Mouse (Mus musculus): ENCODE results near the gene Zfp943.
A peak's percentile ranks its signal among the peaks of the same experiment; 100 is the strongest.

Zfp943 gene

GRCm38 (mm10) chr17:21962107-21962907 lies at the start of gene Zfp943, which contains the start of gene Zfp942:
TSS of gene Zfp943 (plus strand) at chr17:21962552.
TSS of gene Zfp942 (minus strand) at chr17:21962464.
- DNase-seq (ENCODE audit: low read depth, low spot score) = peak; percentile 84

- DNase-seq (ENCODE audit: low read depth, low spot score) = peak; percentile 5
These were observed 950 bp downstream of the Zfp943 start for GRCm38 (mm10) chr17:21963302-21963701.

GRCm38 (mm10) chr17:22035594-22035993 lies 73.2 kb downstream of the Zfp943 start:
- peak; percentile 5 for DNase-seq (ENCODE audit: low read depth, low spot score)

- DNase-seq (ENCODE audit: low read depth, low spot score) = no peak
These were observed 87.1 kb downstream of the Zfp943 start for GRCm38 (mm10) chr17:22049403-22049802.

- no peak for DNase-seq (ENCODE audit: low read depth, low spot score)
These were observed 90.9 kb downstream of the Zfp943 start for GRCm38 (mm10) chr17:22053211-22053610.

GRCm38 (mm10) chr17:22081031-22081631 lies 118.8 kb downstream of the Zfp943 start:
- peak; percentile 82 for DNase-seq (ENCODE audit: low read depth, low spot score)

GRCm38 (mm10) chr17:22083224-22083623 lies 120.9 kb downstream of the Zfp943 start:
- DNase-seq (ENCODE audit: low read depth, low spot score) = peak; percentile 51

- DNase-seq (ENCODE audit: low read depth, low spot score) = no peak
These were observed 156.4 kb downstream of the Zfp943 start for GRCm38 (mm10) chr17:22118770-22119169.
